Mouse (Mus musculus) testis, postnatal 10 days (tissue): Measurements from ENCODE around the gene Babam2.

Source experiments
- DNase-seq: peaks from one replicate; pipeline ENCODE4 v3.0.0; 2021; ENCODE audit warnings: low spot score

The Babam2 gene

DNA sequence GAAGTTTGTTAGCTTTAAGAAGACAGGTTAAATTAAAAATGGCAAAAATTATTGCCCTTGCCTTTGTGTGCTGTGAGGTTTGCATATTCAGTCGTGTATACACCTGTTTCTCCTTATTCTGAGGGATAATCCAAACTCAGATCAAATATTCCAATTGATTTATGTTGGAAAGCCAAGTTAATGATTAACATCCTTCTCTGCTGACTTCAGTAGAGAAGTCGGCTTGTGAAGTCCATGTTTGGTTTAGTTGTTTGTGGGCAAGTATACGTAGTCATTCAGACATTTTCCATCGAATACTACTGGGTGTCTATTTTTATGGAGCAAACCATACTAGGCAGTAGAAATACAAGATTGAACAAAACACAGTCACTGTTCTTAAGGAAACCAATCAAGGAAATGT, 187.5 kb downstream of the Babam2 start:
- DNase-seq, result no peak

DNA sequence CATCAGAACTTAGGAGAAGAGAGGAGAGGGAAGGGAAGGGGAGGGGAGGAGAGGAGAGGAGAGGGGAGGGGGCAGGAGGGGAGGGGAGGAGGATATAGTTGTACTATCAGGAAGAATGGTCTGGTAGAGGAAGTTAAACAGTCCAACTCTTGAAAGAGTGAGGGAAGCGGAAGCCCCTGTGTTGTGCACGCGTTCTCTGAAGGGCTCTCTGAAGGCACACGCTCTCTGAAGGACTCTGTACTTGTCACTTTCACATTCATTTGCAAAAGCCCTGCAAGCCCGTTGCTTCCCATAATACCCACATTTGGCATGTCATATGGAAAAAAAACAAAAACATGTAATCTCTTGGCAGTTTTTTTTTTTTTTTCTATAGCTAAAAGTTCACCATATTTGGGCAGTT, 190.1 kb downstream of the Babam2 start:
- no peak for DNase-seq

DNA sequence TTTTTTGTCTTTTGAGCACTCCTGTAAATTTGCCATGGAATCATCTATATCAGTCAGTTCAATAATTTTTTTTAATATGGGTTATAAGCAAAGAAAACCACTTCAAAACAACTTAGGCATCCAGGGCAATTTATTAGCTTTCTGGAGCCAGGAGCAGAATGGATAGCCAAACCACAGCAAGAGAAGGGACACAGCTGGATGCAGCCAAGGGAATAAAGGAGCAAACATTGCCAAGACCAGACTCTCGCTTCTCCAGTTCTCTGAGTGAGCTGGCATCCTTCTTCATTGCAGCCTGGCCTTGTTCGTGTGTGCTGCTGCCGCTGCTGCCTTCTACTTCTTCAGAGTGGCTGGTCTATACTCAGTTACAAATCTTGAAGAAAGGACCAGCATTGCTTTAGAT, 190.9 kb downstream of the Babam2 start:
- DNase-seq, result no peak

DNA sequence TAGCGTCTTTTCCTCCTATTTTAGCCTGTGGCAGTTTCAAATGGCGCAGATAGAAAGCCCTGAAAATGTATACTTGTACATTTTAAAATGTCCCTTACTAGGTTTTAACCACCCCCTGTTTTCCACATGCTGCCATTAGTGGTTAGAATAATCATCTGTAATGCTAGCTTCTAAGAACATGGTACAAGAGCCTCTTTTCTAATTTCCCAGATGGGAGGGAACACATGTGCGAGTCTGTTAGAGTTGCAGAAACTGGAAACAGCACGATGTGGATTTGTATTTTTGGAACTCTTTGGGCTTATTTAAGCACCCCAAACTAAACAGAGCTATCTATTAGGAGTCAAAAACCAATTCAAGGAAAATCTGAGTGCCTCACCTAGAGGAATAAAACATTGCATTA, 195.1 kb downstream of the Babam2 start:
- no peak for DNase-seq

DNA sequence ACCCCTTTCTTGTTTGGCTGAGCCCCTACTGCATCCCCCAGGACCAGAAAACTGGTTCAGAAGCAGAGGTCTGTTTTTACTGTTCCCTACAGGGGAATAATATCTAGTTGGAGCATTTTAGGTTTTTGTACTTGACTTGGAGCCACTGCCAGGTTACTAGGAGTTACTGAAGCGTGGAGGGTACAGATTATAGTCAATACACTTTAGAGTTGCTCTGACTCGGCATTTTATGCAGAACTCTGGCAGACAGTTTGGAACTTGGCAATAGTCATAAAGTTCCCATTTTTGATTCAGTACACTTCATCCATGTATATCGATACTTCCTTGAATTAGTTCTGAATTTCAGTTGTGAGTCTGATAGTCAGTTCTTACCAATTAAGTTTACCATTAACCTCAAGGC, 202.4 kb downstream of the Babam2 start:
- no peak for DNase-seq

DNA sequence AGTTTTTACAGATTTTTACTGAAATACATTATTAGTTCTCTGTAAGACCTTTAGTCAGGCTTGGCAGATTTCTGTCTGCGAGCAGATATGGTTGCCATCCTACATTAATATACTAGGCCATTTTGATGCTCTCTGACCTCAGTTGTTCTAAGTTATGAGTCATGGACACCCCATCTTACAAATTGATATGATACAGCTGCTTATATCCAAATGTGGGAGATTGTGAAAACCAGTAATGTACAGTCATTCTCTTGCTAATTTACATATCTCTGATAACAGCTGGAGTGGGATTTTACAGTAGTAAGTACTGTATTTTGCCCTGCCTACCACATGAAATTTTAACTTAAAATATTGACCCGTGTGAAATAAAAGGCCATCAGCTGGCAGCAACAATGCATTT, 204.7 kb downstream of the Babam2 start:
- DNase-seq, result no peak

DNA sequence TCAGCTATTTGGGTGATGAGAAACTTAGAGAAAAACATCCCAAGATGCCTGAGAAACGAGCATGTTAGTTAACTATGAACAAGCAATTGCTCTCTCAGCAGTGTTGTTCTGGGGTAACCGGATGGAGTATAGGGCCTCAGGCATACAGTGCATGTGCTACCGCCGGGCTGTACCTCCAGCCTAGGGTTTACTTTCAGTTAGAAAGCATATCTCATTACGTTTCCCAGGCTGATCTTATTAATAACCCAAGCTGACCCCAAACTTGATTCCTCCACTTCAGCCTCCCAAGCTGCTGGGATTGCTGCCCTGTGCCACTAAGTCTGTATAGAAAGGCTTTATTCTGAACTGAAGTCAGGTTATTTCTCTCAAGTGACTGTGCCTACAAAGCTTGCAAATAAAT, 205.4 kb downstream of the Babam2 start:
- no peak for DNase-seq

DNA sequence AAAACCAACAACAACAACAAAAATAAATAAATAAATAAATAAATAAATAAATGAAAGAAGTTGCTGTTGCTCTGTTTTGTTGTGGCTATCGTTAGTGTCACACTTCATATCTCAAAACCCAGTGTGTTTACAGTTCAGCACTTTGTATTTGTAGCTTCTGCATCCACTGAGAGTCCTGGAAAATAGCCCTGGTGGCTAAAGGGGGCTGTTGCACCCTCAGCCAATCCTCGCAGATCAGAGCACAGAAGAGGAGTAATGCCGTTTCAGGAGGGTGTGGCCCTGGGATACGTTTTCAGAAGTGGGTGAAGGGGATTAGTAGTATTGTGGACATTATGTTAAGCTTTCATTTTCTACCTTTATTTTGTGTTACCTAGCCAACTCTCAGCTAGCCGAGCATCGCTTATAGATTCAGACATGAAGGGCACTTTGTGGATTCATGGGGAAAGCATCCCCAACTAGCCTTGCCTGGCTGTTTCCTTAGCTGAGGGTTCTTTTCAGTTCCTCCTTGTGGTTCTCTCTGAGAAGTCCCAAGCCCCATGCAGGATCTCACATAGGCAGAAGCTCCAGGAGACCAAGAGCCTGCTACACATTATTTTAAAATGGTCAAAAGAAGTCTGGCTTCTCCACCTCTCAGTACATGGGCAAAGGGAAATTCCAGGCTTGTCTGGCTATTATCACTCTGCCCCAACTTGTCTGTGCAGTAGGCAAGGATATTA, 207.6 kb downstream of the Babam2 start:
- no peak for DNase-seq

DNA sequence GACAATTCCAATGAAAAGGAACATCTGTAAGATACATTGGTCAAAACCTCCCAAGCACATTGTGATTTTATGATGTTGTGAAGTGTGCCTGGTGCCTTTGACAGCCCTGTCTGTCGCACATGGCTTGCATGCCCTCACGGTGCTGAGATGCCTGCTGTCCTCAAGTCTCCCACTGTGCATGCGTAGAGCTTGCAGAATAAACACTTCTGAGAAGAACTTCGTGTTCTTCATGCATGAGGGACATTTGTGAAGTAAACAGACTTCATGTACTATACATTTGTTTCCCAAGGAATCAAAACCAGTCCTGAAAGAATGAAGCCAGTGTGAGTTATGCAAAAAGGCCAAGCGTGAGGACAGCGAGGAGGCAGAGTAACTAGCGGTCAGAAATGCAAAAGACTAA, 208.3 kb downstream of the Babam2 start:
- DNase-seq, result no peak

DNA sequence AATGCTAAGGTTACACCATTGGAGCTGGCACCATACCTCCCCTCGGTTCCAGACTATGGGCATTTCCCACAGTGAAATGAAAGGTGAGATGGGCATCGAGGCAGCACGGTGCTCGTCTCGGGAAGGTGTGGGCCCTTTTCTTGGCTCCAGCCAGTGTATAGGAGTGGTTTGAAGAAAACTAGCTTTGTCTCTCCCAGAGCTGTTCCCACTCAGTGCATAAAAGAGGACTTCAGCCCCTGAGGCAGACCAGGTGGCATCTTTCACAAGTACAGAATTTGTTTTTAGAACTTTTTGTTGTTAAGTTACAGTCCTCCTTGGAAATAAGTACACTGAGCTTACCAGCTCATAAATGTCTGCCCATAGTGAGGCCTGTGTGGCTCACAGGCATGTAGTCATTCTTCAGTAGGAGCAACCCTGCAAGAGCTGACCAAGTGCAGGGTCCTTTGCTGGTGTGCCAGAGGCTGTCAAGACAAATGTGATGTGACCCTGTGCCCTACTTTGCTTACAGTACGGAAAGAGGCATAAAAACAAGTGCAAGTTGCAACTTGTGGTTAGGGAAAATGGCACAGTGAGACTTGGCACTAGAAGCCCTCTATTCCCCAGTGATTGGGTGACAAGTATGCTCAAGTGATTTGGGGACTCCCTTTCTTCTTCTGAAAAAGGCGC, 208.9 kb downstream of the Babam2 start:
- no peak for DNase-seq

DNA sequence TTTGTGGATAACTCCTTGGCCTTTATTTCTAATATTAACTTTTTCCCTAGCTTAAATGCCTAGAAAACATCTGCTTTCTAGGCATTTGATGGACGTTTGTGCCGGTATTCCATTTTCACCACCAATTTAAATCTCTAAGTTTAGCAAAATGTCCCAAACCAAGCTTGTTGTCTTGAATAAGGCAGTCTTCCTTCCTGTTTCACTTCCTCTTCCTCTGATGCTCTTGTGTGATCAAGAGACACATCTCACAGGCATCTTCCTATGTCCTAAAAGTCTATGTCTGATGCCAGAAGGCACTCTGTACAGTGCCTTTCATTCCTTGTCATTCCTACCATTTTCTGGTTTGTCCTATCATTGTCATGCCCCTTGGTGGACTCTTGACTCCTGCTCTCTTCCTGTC, 210.5 kb downstream of the Babam2 start:
- DNase-seq, result no peak

DNA sequence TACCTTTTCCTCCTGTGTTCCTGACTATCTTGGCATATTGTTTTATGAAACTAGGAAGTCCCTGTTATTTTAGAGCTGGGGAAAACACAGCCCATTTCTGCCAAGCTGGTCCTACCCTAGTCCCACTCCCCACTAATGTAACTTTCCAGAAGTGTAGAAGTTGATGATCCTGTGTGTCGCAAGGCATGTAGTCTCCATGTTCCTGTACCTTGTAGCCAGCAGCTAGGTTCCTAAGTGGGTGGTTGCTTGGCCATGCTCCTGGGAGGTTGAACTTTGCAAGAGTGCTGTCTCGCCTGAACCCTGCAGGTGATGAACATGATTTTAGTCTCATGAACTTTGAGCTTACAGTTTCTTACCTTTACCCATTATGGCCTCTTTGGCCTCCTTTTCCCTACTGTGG, 211.3 kb downstream of the Babam2 start:
- no peak for DNase-seq

DNA sequence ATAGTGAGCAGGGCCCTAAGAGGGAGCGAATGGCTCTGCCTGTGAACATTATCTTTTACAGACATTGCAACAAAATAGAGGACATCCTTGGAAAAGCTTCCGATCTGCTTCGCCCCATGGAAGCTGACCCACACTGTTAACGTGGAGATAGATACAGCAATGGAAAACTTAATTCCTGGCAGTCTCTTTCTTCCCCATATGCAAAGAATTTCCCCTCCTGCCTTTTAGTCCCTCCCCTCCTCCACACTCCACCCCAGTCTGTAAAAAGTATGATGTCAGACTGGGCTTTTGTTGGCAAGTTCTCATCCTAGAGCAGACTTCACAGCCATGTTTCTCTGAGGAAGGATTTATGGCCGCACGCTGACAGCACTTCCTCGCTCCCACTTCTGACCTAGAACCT, 218.8 kb downstream of the Babam2 start:
- DNase-seq, result no peak

DNA sequence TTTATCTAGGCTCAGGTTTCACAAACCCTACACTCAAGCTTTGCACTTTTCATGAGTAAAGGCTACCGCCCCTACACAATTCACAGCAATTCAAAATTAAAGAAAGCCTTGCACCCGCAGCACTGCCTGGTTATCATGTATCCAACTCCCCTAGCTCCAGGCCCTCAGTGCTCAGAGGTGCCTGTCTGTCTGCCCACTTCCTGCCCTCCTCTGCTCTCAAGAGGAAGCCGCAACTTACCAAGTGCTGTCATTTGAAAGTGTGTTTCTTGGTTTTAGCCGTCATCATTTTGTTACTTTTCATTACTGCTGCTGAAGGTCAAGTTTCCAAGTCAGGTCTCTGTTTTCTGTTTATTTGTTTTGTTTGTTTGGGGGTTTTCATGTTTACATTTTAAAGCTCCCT, 221.1 kb downstream of the Babam2 start:
- no peak for DNase-seq

DNA sequence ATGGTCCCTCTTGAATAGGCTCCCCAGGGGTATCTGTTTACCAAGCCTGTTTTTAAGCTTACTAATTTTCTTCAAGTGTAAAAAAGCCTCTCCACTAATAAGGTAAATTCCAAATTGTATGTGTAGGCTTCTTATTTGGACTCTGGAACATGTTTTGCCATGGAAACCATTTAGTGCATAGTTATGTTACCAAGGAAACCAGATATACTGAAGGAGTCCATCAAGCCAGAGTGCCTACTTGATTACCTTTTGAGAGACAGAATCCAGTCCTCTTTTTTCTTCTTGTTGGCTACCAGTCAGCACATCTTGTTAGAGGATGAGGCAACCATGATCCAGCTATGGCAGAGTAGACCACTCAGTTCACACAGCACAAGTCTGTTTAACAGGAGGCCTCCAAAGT, 222.6 kb downstream of the Babam2 start:
- no peak for DNase-seq

DNA sequence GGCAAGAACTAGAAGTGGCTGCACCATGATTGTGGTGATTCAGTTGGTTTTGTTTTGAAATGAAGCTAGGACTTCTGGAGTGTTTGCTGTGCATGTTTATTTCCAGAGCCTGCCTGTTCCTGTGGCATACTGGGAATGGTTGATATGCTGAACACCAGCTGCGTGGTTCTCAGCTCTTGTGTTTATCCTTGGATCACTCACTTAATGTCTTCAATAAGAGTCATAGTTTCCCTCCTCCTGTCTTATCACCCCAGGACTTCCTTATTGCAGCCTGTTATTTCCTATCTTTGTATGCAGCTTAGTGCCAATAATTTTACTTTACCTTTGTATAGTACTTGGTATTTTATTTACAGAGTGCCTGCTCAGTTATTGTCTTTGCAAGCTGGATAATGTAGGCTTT, 223.4 kb downstream of the Babam2 start:
- DNase-seq, result no peak

DNA sequence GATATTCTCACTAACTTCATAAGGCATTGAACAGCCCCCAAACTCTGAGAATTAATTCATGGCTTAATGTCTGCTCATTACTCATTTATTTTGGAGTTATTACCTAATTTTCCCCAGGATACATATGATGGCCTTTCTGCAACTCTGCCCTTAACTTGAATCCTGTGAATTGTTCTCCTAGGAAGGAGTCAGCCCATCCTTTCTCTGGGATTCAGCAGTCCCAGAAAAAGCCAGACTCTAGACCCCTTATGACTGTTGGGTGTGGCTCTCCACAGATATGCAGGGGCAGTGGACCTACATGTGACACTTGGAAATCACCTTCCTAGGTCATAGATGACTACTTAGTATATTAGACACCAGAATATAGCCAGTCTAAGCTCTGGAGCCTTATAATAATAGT, 226.6 kb downstream of the Babam2 start:
- no peak for DNase-seq

DNA sequence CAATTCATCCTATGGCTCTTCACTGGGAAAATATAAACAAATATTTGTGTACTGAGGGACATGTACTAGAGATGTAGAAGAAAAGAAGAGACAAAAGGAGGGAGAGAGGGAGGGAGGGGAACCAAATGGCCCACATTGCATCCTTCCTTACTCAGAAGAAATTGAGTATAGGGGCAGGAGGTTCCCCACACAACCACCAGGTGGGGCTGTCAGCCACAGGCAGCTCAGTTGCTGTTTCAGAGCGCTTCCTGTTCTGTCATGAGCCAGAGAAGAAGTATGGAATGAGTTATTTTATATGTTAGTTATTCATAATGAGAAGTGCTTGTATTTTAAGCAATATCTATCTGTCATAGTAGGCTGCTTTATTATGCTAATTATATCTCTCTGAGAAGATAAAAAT, 229.1 kb downstream of the Babam2 start:
- peak; percentile 59 for DNase-seq

DNA sequence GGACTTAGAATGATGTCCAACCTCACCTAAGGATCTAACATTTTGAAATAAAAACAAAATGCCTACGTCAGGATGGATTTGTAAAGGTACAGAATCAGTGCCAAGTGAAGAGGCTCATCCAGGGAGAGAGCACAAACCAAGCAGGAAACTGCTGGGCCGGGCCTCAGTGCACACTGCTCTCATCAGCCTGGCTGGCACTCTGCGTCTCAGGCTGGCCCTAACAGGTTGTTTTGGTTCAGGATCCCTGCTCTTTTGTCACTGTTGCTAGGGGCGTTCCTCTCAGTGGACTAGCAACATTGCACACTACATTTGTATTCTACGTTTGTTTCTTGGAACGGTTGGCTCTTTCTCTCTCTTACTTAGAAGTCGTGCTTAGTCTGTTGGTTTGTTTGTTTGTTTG, 231.5 kb downstream of the Babam2 start:
- DNase-seq, result no peak

DNA sequence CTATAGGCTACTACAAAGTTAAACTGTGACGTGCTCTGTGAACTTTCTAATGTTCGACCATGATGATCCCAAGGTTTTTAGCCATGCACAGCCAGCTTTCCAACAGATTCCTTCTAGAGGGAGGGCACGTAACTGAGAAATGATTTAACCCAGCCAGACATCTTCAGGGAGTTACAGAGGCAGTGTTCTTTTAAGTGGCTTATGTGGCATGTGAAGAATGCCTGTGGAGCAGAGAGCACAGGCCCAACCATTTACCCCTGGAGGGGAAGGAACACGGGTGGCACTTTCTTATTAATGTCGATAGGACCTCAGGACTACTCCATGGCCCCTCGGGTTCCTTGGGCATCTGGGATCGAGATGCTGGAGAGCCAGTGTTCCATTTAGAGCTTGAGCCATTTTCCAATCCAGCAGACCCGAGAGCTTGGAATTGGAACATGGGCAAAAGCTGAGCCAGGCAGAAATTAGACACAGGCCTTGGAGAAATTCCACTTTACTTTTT, 233.7 kb downstream of the Babam2 start:
- DNase-seq, result no peak

DNA sequence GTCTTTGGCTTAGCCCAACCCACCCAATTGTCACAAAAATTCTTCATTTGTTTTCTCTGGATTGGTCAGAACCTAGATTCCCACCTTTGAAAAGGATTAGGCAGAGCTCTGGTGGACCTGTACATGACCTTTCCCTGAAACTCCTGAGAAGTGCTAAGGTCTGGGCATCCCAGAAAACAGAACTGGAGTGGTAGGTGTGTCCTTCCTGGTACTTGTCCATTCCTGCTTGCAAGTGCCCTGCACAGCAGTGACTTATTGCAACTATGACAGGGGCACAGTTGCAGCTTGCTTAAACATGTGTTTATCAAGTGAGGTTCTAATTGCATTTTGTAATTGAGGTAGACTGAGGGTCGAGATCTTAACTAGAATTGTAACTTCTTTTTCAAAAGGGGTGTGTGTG, 234.2 kb downstream of the Babam2 start:
- no peak for DNase-seq

DNA sequence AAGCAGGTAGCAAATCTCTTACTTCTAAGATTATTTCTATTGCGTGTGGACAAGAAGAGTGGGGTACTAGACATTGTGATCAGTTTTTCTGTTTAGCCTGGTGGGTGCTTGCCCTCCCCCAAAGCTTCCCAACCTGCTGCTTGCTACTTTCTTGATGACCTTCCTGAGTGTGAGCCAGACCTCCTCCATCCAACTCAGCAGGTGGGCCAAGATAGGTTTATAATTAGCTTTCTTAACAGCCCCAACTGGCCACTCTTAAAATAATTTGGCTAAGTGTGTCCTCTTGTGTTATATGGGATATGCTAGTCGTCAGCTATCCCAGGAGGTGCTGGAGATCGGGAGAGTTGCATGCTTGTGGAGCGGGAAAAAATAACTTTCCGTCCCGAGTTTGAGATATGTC, 235.8 kb downstream of the Babam2 start:
- no peak for DNase-seq

DNA sequence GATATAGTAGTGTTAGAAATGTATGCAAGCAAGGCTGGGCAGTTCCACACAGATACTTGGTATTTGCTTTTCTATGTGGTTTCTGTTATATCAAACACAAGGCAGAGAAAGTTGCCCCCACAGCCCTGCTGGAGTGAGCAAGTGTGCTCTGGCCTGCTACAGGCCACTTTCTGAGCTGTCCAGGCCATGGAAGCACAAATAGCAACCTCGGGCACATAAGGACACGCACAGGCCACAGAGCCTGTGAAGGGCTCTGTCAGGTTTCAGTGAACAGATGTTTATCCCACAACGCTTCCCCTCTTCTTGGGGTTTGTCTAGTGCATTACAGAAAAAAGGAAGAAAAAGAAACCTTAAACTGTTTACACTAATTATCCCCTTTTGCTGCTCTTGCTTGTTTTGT, 236.9 kb downstream of the Babam2 start:
- DNase-seq, result no peak

DNA sequence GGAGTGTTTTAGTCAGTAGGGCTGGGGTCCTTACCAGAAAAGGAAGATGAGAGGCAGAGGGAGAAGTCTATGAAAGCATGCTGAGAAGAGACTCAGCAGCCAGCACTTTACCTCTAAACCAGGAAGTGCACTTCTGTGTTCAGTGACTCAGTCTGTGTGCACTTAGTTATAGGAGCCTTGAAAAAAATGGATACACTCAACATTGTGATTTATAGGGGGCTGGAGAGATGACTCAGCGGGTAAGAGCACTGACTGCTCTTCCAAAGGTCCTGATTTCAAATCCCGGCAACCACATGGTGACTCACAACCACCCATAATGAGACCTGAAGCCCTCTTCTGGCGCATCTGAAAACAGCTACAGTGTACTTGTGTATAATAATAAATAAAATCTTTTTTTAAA, 238.5 kb downstream of the Babam2 start:
- DNase-seq, result no peak
